Mouse (Mus musculus) forebrain, embryonic 16.5 days (tissue): Measurements from ENCODE around the gene Mtrex. TPM values are rescaled to one million over a fixed set of nuclear protein-coding genes. Genes with fewer than 3 reads are reported as not detected.
A peak's percentile ranks its signal among the peaks of the same experiment; 100 is the strongest.

Experiments
- ATAC-seq: fragments of 200-750 bp; cut with Nextera tagmentation; 2 replicates; pipeline ENCODE4 v1.8.0; 2017; ENCODE audit warnings: mild to moderate bottlenecking, moderate library complexity
- H3K27ac ChIP-seq: fragments of 300-500 bp; sonication (generic); 2 replicates; pipeline ENCODE4 v1.5.1; 2014; ENCODE audit warnings: low read length, control low read depth
- H3K27me3 ChIP-seq: fragments of 300-500 bp; sonication (generic); replicated peaks from 2 replicates; pipeline ENCODE4 v1.6.1; 2014; ENCODE audit warnings: low read length; ENCODE audit not compliant: control insufficient read depth, insufficient read depth
- H3K36me3 ChIP-seq: fragments of 300-500 bp; sonication (generic); 2 replicates; pipeline ENCODE4 v1.6.1; 2014; ENCODE audit not compliant: control insufficient read depth, insufficient read depth
- H3K4me1 ChIP-seq: fragments of 300-500 bp; sonication (generic); replicated peaks from 2 replicates; pipeline ENCODE4 v1.6.1; 2014; ENCODE audit warnings: low read length; ENCODE audit not compliant: control insufficient read depth, insufficient read depth
- H3K4me2 ChIP-seq: fragments of 300-500 bp; sonication (generic); 2 replicates; pipeline ENCODE4 v1.6.1; 2014; ENCODE audit warnings: mild to moderate bottlenecking, low read length, control low read depth
- H3K4me3 ChIP-seq: fragments of 300-500 bp; sonication (generic); replicated peaks from 2 replicates; pipeline ENCODE4 v1.5.1; 2014; ENCODE audit warnings: mild to moderate bottlenecking, low read length, control low read depth
- H3K9ac ChIP-seq: fragments of 300-500 bp; sonication (generic); replicated peaks from 2 replicates; pipeline ENCODE4 v1.6.1; 2014; ENCODE audit warnings: low read depth, low read length, control low read depth
- H3K9me3 ChIP-seq: fragments of 300-500 bp; sonication (generic); 2 replicates; pipeline ENCODE4 v1.6.1; 2016; ENCODE audit warnings: low read length; ENCODE audit not compliant: control insufficient read depth
- WGBS: fragments of 180-500 bp; shearing (Covaris S2); extraction: QIAGEN DNeasy Blood & Tissue Kit; methylation state at CpG from one replicate; pipeline ENCODE4 v1.1.7; 2014; 5-methylcytosine and 5-hydroxymethylcytosine counted together
- polyA plus RNA-seq: library from polyadenylated mRNA; unstranded; fragments of >200 nt; fragmentation: Nextera tagmentation; extraction: Ambion mirVana; gene quantifications from 2 replicates; pipeline ENCODE4 v1.2.1, GENCODE M21; 2015

Gene Mtrex
- polyA plus RNA-seq, 1 experiment from 2014 or later = 69.4 TPM

DNA sequence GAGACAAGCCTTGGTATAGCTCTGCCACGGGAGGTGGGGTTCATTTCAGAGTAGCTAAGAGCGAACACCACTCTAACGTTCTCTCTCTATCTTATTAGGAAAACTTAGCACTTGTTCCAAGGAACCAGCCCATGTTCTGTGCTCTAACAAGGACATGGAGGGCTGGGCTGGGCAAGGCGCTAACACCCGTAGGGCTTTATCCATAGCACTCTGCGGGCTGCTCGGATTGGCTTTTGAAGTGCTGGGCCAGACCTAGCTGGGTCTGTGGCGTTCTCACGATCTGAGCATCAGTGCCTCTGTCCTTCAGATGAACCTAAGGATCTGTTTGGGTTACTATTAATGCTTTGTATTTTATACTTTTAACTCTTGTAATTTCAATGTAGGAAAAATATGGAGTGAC is 66.3 kb downstream of the Mtrex start:
- Histone ChIP-seq H3K9ac (no peak overlapping the region), H3K36me3 (peaks cover 3% of the 10 kb centered on the region), H3K4me2 (no peak overlapping the region), H3K27me3 (no peaks in the 10 kb centered on the region), H3K9me3 (no peaks in the 10 kb centered on the region; the same call in 1 of the 2 replicates), H3K4me1 (no peaks in the 10 kb centered on the region), H3K4me3 (no peak overlapping the region), H3K27ac (no peak overlapping the region)
- no peak for ATAC-seq
- 95% methylated on average over 9 of the region's 9 CpGs for WGBS

DNA sequence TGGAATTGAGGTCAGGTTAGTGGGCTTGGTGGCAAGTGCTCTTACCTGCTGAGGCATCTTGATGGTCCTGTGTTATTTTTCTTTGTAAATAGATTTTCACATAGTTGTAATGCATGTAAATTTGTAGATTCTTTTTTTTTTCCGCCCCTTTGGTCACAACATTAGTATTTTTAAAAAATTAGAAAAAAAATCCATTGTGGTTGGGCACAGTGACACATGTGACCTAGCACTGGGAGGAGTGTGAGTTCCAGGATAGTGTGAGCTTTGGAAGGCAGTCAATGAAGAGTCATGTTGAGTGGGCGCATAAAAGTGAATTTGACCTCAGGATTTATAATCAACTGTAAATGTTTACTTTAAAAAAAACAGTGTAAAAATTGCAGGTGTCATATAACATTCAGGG is 66.8 kb downstream of the Mtrex start:
- Histone ChIP-seq H3K4me3 (no peak overlapping the region), H3K9me3 (no peaks in the 10 kb centered on the region; the same call in 1 of the 2 replicates), H3K4me2 (no peak overlapping the region), H3K36me3 (peaks cover 3% of the 10 kb centered on the region), H3K27ac (no peak overlapping the region), H3K9ac (no peak overlapping the region), H3K4me1 (no peaks in the 10 kb centered on the region), H3K27me3 (no peaks in the 10 kb centered on the region)
- no peak for ATAC-seq
- 92% methylated on average over 2 of the region's 2 CpGs for WGBS

DNA sequence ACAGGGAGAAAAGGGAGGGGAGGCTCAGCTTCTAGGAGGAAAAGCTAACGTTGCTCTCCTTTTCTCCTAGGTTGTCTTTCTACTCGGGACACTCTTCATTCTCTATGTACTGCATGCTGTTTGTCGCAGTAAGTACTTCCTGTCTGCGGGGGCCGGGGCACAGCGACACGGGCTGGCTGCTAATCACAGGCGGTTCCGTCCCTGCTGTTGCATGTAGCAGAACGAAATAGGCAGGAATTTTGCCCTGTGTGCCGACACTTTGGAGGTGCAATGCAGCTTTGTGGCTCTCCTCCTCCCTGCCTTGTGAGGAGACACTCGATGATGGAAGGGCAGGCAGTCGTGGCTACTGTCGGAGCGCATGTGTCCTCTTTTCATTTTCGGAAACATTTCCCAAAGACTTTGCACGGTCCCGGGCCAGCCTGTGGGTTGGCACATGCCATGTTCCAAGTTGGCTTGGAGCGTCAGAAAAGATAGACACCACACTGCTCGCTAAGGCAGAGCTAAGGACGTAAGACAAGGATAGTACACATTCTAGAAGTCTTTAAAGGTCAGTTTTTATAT is 67.5 kb downstream of the Mtrex start:
- Histone ChIP-seq H3K36me3 (peaks cover 3% of the 10 kb centered on the region), H3K4me2 (no peak overlapping the region), H3K27me3 (no peaks in the 10 kb centered on the region), H3K4me1 (no peaks in the 10 kb centered on the region), H3K9ac (no peak overlapping the region), H3K4me3 (no peak overlapping the region), H3K27ac (no peak overlapping the region), H3K9me3 (no peaks in the 10 kb centered on the region; the same call in 1 of the 2 replicates)
- no peak for ATAC-seq
- 90% methylated on average over 21 of the region's 21 CpGs for WGBS

DNA sequence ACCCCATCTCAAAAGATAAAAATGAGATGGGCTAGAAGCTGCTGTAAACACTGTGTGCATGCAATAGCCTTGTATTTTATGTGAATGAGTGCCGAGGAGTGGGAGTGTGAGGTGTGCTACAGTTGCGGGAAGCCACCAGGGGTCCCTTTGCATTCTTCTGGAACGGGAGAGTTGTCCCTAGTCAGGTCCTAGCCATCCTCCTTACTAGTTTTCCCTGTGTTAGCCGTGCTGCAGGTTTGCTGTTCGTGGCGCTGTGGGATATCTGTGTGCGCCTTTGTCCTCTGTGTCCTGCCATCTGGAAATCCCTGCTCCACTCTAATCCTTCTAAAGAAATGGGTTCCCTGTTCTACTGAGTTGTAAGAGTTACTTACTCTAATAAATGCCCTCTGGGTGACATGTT is 69.3 kb downstream of the Mtrex start:
- peaks cover 3% of the 10 kb centered on the region for H3K36me3 ChIP-seq
- H3K4me2 ChIP-seq = no peak overlapping the region
- no peak for ATAC-seq
- 63% methylated on average over 7 of the region's 7 CpGs for WGBS
- H3K9me3 ChIP-seq = no peaks in the 10 kb centered on the region; the same call in 1 of the 2 replicates
- no peaks in the 10 kb centered on the region for H3K27me3 ChIP-seq
- no peak overlapping the region for H3K9ac ChIP-seq
- H3K4me3 ChIP-seq = no peak overlapping the region
- H3K27ac ChIP-seq = no peak overlapping the region
- peaks cover 3% of the 10 kb centered on the region; the same call in 1 of the 2 replicates for H3K4me1 ChIP-seq

DNA sequence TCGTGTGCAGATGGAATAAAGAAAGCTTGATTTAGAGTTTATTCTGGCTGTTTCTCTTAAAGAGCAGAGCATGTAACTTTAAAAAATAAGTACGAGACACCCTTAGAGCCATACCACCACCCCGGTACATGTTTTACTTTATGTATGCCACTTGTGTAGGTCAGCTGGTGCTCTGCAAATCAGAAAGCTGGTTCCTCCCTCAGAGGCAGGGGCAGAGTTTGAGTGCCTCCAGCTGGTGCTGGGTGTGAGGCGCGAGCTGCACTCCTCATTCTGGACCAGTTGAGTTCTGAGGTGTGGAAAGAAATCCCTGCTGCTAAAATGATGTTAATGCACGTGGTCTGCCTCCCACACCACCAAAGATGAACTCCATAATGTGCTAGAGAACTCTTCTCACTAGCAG is 72.8 kb downstream of the Mtrex start:
- Histone ChIP-seq H3K27ac (no peak overlapping the region), H3K9me3 (no peaks in the 10 kb centered on the region), H3K4me2 (no peak overlapping the region), H3K27me3 (no peaks in the 10 kb centered on the region), H3K4me1 (peaks cover 3% of the 10 kb centered on the region; the same call in 1 of the 2 replicates), H3K4me3 (no peak overlapping the region), H3K36me3 (no peaks in the 10 kb centered on the region), H3K9ac (no peak overlapping the region)
- ATAC-seq = no peak
- WGBS = 37% methylated on average over 6 of the region's 6 CpGs

DNA sequence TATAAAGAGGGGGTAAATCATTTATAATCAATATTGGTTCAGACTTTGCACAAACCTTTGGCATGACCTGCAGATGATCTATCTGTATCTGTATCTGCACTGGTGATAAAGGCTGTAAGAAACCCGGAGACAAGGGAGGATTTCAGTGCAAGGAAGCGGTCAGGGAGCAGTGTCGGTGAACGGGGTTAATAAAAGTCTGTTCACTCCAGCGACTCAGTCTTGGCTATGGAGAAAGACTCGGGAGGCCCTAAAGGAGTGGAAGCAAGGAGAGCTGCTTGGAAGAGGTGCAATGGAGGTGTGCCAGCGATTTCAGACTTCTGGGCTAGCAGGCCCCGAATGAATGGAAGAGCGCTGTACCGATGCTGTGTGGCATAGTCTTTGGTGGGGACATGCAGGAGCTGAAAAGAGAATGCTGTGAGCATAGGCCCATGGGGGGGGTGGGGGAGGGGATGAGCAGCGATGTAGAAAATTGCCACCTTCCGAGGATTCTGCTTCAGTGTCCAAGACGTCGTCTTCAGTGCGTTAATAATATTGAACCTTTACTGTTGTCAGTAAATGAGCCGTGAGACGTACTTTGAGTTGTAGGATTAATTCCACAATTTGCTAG is 73.4 kb downstream of the Mtrex start:
- WGBS = 24% methylated on average over 17 of the region's 17 CpGs

DNA sequence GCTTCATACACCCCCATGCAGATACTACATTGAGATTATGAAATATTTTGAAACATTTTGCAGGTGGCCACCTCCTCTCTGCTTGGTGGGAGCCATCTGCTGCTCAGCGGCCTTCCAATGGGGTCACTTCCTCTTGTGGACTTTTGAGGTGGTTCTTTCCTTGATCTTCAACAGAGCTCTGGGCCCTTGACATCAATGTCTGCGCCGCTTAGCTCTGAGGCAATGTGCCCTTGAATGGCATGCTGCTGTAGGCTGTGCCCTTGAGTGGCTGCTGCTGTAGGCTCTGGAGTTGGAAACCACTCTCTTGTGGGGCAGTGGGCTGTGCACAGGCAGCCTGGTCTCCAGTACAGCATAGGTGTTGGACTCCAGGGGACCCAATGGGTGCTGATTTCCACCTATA is 81.3 kb downstream of the Mtrex start:
- WGBS = 97% methylated on average over 3 of the region's 3 CpGs
- peaks cover 2% of the 10 kb centered on the region; the same call in 1 of the 2 replicates for H3K36me3 ChIP-seq
- H3K27ac ChIP-seq = no peak overlapping the region
- no peaks in the 10 kb centered on the region for H3K27me3 ChIP-seq
- no peak overlapping the region for H3K4me2 ChIP-seq
- no peaks in the 10 kb centered on the region for H3K9me3 ChIP-seq
- no peak overlapping the region for H3K4me3 ChIP-seq
- H3K4me1 ChIP-seq = no peaks in the 10 kb centered on the region; the same call in 1 of the 2 replicates
- no peak overlapping the region for H3K9ac ChIP-seq
- no peak for ATAC-seq

More for the DNA sequence above, 73.4 kb downstream of the Mtrex start:
- no peak overlapping the region for H3K4me2 ChIP-seq
- no peaks in the 10 kb centered on the region for H3K27me3 ChIP-seq
- H3K36me3 ChIP-seq = no peaks in the 10 kb centered on the region
- H3K9me3 ChIP-seq = no peaks in the 10 kb centered on the region
- ATAC-seq = no peak
- peaks cover 3% of the 10 kb centered on the region; the same call in 1 of the 2 replicates for H3K4me1 ChIP-seq
- H3K4me3 ChIP-seq = no peak overlapping the region
- no peak overlapping the region for H3K9ac ChIP-seq
- no peak overlapping the region for H3K27ac ChIP-seq

DNA sequence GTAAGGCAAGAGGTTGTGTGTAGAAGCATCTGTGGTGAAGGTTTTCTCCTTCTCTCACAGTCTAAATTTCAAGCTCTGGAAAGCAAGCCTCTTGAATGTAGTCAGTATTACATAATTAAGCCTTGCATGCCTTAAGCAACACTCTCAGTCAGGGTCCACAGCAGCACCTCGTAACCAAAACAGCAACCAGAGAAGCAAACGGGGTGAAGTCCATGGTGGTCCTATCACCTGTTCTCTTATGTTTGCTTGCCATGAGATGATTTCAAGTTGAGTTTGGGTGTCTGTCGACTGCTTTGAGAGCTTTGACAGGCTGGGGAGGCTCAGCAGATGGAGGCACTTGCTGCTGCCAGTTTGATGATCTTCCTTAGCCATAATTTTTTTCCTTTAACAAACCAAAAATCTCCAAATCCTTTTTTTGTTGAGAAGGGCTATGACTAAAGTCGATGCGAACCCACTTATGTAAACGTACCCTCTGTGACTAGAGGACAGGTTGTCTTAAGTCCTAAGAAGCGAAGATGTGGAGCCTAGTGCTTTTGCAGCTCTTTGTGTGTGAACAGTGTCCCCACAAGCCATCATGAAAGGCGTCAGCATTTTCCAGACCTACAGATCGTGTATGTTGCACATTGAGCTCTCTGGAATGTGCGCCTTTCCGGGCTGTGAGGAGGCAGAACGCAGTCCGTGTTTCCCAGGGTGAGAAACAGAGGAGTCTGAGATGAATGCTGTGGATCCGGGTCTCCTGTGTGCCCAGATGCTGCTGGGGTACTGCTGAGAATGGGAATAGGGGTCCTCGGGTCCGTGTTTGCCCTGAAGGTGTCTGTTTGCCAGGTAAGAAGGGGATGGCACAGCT is 86.7 kb downstream of the Mtrex start:
- Histone ChIP-seq H3K27me3 (no peaks in the 10 kb centered on the region), H3K4me3 (no peak overlapping the region), H3K4me2 (no peak overlapping the region), H3K9me3 (no peaks in the 10 kb centered on the region), H3K9ac (no peak overlapping the region), H3K36me3 (peaks cover 2% of the 10 kb centered on the region; the same call in 1 of the 2 replicates), H3K4me1 (peaks cover 8% of the 10 kb centered on the region; the same call in 1 of the 2 replicates), H3K27ac (peak overlapping the region; percentile 56; the same call in 1 of the 2 replicates)
- peak; percentile 59; the same call in 1 of the 2 replicates for ATAC-seq
- WGBS = 79% methylated on average over 16 of the region's 16 CpGs

DNA sequence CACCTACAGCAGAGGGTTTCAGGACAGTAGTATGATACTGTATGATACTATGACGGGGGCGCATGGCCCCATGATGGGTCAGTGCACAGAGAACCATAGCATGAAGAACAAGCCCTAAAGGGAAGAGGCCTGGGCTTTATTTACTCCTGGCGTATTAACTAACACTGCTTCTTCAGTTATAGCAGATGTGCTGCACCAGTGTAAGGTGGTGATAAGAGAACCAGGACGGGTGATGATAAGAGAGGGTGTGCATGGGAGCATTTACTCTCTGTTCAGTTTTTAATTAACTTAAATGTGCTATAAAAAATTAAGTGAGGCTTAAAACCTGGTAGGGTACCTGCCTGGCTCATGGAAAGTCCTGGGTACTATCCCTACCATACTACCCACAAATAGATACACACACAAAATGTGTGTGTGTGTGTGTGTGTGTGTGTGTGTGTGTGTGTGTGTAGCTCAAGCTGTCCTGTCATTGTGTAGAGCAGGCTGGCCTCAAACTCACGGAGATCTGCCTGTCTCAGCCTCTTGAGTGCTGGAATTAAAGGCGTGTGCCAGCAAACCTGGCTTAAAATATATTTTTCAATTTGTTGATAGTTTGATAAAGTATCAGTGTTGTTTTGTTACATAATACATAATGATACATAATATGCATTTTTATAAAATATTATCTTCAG is 88.5 kb downstream of the Mtrex start:
- no peak for ATAC-seq
- Histone ChIP-seq H3K4me3 (no peak overlapping the region), H3K27me3 (no peaks in the 10 kb centered on the region), H3K9me3 (no peaks in the 10 kb centered on the region), H3K4me2 (no peak overlapping the region), H3K27ac (no peak overlapping the region), H3K36me3 (no peaks in the 10 kb centered on the region), H3K4me1 (peaks cover 16% of the 10 kb centered on the region), H3K9ac (no peak overlapping the region)
- 95% methylated on average over 6 of the region's 6 CpGs for WGBS
